Mouse (Mus musculus) 3T3-L1 (cell line): ENCODE data around the gene Bpifa5.
"Not testable (repeated sequence)": the region's sequence is repeated elsewhere in the genome, so short reads cannot be mapped to it uniquely, and the experiment has no call there.

Experiments used
- DNase-seq: peaks from one replicate; pipeline ENCODE4 v3.0.0-alpha.2; 2015; ENCODE audit warnings: low read depth, low spot score

Bpifa5 gene

DNA sequence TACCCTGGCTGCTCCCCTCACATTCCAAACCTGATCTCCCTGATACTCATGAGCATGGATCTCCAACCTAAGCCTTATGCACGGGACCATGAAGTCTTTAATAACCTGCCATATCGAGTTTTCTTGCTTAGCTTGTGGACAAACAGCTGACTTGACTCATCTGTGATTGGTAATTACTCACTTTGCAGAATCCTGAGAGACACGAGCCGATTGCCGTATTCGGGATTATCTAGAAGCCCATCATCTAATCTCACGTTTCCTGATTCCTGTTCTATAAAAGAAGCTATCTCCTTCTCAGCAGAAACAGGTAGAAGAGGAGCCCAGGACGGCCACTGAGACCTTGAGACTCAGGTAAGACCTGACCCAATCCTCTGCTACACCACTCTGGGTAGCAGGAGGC is at the start of gene Bpifa5:
Bpifa5 (plus strand) TSS at position 301 of the 400 bp plus-strand sequence.
- no peak for DNase-seq

DNA sequence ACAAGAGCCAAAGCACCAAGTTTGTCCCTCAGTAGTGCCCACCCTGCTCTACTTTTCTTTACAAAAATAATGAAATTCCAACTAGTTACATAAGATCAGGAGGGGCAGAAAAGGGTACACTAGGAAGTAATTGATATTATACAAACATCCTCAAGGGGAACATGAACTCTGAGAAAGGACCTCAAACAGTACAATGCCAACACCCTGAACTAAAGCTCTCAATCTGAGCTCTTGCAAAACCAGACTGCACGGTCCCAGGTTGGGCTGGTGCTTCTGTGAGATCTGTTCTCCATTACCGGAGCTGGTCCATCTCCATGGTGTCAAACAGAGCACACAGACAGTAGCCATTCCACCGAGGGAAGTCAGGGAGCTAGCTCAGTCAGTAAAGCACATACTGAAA is 45.0 kb upstream of the Bpifa5 start:
- DNase-seq, result no peak

DNA sequence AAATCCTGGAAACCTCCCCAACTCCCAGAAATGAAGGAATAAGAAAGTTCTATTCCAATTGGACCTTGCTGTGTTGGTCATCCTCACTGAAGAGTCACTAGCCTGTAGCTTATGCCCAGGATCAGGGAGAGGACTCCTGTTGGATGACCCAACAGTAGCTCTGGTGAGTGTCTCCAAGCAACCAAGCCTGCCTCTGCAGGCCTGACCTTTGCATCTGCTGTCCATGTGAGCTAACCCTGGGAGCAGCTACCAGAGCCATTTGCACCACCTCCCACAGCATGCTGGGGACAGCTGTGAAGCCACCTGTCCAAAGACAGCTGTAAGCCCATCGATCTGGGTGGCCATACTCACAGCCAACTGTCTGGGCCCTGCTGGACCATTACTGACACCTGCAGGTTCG is 32.3 kb upstream of the Bpifa5 start, which contains the start of gene Bpifa3:
Bpifa3 (plus strand) TSS at position 217 of the 400 bp plus-strand sequence.
- DNase-seq, result no peak

DNA sequence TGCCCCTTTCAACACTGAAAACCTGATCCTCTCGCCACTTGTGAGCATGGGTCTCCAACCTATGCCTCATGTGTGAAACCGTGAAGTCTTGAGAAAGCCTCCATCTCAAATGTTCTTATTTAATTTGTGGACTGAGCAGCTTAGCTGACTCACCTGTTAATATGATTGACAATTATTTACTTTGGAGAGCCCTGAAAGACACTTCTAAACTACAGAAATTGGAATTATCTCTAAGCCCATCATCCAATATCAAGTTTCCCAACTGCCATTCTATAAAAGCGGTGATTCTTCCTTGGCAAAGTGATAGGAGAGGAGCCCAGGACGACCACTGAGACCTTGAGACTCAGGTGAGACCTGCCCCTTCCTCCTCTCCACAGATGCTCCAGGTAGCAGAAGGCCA is 19.8 kb upstream of the Bpifa5 start, which contains the start of gene Bpifa1:
Bpifa1 (plus strand) TSS at position 301 of the 400 bp plus-strand sequence.
- no peak for DNase-seq

DNA sequence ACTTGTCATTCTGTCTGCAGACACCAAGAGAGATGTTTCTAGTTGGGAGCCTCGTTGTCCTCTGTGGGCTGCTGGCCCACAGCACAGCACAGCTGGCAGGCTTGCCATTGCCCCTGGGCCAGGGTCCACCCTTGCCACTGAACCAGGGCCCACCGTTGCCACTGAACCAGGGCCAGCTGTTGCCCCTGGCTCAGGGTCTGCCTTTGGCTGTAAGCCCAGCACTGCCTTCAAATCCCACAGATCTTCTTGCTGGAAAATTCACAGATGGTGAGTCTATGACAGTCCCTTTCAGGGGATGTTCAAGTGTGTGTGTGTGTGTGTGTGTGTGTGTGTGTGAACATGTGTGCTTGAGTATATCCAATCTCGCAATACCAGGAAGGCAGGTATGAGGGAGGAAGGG is 18.7 kb upstream of the Bpifa5 start:
- no peak for DNase-seq

DNA sequence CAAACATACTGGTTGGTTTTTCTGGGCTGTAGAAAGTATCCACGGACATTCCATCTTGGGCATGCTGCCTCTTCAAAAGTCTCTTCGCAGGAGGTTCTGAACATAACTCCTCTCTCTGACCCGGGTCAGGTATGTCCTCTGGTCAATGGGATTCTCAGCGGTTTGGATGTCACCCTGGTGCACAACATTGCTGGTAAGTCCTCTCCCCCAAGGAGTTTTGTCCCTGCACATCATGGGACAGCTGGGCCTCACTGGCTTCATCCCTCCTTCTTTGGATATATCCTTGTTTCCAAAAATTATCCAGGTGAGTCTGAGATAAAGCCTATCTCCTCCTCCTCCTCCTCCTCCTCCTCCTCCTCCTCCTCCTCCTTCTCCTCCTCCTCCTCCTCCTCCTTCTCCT is 14.9 kb upstream of the Bpifa5 start:
- no peak for DNase-seq

DNA sequence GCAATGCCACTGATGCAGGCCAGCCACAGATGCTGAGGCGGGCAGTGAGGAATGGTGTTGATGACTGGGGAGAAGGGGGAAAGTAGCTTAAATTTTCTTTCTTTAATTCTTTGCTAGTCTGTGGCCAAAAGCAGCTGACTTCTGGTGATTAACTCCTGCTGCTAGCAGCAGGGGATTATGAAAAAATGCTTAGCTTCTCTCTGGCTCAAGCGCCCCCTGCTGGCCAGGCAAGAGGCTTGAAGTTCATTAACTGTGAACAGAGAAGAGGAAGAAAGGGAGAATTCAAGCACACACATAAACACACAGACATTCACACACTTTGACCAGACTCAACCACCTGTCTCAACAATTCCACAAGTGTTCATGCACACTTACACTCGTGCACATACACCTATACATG is 4.0 kb upstream of the Bpifa5 start:
- peak; percentile 59 for DNase-seq

DNA sequence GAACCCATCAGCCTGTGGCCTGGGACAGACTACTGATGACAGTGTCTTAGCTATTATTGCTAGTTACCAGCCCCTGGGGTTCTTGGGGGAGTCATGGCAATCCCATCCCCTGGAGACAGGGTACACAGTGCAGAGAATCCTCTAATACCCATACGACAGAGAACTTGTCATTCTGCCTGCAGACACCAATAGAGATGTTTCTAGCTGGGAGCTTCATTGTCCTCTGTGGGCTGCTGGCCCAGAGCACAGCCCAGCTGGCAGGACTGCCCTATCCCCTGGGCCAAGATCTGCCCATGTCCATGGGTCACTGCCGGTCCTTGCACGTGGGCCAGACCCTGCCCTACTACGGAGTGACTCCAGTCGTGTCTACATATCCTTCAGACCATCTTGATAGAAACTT is 899 bp downstream of the Bpifa5 start:
- no peak for DNase-seq

DNA sequence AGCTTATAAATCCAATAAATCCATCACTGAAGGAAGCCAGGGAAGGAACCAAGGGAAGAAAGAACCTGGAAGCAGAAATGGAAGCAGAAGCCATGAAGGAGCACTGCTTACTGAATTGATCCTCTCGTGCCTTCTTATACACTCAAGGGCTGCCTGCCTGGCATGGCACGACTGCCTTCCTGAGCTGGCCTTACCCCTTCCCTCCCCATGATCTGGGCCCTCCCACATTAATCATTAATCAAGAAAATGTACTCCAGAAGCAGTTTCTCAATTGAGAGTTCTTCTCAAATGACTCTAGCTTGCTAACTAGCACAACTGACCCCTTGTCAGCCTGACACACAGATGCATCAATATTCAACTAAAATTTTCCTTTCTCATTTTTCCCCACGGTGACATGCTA is 6.8 kb downstream of the Bpifa5 start:
- DNase-seq, result no peak

DNA sequence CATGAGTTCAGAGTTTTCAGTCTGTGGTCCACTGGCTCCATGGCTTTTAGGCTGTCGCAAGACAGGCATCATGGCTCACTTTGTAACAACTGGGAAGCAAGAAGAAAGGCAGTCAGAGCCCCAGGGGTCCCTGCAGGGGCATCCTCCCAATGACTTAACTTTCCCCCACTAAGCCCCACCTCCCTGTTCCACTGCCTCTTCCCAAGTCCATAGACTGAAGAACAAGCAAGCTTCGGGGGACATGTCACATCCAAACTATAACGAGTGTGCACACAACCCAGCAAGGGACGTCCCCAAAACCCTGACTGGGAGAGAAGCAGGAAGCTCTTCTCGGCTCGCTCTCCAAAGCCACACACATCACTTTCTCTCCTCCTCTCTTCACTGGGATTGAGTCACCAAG is 9.2 kb downstream of the Bpifa5 start:
- no peak for DNase-seq

DNA sequence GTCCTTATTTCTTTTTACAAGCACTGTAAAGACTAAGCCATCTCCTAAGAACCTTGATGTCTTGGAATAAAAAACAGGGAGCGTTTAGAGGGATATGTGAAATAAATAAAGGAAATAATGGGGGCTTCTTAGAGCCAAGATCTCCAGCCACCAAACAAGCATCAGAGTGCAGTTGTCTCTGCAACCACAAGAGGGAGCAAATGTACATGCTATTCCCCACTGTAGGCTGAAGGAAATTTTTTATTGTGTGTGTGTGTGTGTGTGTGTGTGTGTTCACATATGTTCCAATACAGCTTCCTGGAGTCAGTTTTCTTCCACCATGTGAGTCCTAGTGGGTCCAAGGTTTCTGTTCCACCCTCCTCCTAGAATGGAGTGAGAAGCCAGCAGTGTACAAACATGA is 10.9 kb downstream of the Bpifa5 start:
- DNase-seq, result peak; percentile 66

DNA sequence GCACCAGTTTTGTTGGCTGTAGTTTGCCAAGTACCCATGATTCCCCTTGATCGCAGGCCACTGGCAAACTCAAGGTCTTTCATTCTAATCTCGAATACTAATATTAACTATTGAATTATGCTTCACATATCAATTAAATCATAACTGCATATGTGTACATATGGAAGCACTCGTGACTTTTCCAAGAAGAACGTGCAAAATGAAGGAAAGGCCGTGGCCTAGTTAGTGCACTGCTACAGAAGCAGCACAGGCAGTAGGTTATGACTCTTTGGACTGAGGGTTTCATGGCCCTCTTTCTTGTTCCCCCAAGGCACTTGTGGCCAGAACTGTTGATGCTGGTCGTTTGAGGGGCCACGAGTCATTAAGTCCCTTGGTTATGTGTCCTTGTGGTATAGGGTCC is 19.5 kb downstream of the Bpifa5 start:
- DNase-seq, result not testable (repeated sequence)

DNA sequence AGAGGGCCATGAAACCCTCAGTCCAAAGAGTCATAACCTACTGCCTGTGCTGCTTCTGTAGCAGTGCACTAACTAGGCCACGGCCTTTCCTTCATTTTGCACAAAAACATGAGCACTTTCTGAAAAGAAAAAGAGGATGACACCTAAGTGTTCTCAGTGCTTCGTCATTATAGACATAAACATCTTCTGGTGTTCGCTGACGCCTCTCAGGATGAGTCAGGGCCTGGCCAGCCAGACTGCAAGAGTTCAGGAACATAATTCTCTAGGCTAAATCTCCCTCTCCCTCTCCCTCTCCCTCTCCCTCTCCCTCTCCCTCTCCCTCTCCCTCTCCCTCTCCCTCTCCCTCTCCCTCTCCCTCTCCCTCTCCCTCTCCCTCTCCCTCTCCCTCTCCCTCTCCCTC is 20.7 kb downstream of the Bpifa5 start:
- DNase-seq, result peak; percentile 16

DNA sequence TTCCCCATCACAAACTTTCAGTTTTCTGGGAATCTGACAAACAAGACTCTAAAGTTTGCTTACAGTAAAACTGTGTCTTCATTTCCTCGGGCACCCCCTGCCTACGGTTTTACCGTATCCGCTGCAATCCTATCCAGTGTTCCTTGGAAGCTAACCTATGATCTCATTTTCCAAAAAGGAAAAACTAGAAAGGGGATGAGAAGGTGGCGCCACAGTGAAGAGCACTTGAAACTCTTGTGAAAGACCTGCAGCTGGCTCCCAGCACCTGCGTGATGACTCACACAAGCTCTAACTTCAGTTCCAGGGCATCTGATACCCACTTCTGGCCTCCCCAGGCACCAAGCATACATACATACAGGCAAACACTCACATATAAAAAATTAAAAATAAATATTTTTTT is 22.9 kb downstream of the Bpifa5 start:
- DNase-seq, result no peak

DNA sequence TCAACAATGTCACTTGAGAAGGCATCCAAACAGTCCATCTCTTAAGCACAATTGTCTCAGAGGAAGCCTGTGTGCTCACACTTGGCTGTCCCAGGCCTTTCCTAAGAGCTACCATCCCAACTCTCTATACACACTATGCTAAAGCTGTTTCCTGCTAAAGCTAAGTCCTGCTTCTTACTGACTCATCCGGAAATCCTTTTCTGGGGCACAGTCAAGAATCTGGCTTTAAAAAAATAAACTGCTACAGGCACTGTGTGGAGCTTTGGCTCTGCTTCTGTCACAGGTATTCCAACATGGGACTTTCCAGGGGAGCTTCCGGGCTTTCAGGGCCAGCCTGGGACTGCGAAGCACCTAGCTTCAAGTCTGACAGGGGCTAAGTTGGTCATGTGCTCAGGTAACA is 23.3 kb downstream of the Bpifa5 start:
- DNase-seq, result peak; percentile 22

DNA sequence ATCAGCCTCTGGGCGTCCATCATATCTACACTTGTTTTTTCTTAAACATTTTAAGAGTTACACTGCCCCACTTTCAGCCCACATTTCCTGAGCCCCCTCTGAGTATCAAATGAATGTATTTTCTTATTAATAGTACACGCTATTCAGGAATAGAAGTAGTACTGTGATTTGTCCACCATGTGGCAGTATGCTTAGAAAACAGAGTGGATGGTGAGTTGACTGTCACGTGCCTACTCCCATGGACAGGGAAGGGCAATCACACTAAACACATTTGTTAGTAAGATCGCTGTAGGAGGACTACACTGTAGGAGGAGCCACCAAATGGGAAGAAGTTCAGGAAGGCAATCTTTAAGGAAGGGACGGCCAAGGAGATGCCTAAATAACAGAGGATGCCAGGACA is 25.1 kb downstream of the Bpifa5 start:
- peak; percentile 60 for DNase-seq

DNA sequence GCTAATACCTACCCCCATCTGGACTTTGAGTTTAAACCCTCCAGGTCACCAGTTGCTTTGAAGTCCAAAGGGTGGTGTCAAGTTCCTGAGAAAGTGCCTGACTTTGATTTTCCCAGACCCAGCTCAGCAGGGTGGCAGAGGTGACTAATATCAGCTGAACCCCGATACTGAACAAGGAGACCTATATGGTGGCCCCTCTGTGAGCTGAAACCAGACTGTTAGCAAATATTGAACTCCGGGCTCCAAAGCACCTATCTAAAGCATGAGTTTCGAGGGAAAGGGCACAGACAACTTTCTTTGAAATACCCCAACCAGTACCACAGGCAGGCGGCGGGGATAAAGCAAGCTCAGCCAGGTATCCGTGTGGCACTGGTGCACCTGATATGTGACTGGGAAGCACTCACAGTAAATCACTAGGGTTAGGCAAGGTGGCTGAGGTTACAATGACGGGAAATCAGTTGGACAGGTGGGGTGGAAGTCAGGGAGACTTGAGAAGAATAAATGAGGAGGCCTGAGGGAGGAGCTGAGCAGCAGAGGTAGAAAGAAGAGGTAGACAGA is 27.5 kb downstream of the Bpifa5 start:
- DNase-seq, result no peak

DNA sequence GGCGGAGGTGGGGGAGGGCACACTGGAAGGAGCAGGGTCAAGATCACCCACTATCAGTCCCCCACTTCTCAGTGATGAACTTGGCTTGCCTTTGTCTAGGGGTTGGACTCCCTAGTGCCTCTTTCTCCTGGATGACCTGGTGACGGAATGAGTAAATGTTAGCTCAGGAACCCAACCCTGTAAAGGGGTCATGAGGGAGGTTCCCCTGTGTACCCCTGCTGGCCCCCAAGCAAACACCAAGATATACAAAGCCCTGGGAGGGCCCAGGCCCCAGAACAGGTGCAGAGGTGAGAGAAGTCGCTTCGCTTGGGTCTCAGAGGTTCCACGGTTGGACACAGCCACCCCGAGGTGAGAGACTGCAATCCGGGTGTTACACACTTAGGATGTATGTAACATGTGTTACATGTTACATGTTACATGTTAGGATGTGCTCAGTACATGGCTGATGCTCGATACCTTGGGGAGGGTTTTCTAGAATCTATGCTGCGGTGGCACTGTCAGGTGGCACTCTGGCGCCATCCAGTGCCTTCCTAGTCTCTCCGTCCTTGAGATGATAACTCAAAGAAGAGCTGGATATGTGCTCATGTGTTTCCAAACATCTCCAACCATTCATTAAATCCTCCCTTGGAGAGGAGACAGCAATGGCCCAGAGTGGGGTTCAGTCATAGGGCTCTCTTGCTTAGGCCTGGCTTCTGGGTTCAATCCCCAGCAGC is 28.3 kb downstream of the Bpifa5 start, which contains the start of gene Bpifb1:
Bpifb1 (plus strand) TSS at position 273 of the 713 bp plus-strand sequence.
- DNase-seq, result no peak

DNA sequence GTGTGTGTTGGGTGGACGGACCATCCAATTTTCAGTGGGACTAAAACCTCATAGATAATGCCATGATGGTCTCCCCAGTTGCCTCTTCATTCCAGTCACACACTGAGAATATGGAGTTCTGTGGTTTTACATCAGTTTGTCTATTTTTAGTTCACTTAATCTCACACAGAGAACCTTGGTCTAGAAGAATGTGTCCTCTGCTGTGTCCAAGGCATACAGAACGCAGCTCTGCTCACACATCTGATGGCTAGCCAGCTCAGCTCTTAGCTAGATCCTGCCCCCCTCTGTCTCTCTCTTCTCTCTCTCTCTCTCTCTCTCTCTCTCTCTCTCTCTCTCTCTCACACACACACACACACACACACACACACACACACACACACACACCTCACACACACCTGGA is 29.7 kb downstream of the Bpifa5 start:
- no peak for DNase-seq

DNA sequence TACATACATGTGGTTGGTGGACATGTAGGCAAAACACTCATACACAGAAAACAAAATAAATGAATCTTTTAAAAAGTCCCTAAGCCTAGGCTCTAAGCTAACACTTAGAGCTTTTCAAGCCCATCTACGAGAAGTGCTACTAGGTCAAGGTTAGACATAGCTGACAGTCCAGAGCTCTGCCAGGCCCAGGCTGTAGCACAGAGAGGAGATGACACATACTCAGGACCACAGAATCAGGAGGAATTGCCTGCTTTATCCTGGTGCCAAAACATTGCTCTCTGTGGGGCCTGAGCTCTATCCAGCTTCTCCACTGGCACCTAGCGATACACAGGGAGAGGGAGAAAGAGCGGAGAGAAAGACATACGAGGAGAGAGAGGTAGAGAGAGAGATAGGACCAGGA is 30.7 kb downstream of the Bpifa5 start:
- no peak for DNase-seq

DNA sequence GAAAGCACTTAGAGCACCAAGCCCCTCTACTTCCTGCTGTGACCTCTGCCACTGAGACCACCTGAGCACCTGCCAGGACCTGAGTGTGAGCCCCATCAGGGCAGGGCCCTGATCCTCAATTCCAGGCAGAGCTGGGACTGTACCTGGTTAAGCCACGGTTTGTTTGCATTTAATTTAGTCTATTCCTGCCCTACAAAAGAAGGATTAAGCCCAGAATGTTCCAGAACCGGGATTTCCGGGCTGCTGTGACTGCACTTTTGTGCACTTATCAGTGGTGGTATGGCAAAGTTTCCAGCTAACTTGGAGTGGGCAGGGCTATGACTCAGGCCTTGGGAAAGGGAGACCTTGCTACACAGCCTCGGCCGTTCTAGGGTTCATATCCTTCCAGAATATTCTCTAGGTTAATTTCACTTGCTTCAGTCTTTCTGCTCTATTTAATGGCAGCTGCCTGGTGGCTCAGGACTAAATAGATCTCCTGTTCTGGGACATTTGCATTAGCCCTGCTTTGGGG is 31.6 kb downstream of the Bpifa5 start:
- DNase-seq, result peak; percentile 10

DNA sequence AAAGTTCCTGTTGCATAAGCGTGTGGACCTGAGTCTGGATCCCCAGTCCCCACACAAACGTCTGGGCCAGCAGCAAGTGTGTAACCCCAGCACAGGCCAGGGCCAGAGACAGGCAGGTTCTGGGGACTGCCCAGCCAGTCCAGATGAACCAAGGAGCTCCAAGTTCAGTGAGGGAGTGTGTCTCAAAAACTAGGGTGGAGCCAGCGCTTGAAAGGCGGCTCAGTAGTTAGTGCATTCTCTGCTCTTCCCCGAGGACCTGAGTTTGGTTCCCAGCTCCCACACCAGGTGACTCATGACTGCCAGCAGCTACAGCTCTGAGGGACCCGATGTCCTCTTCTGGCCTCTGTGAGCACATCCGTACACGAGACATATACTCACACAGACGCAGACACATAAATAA is 34.6 kb downstream of the Bpifa5 start:
- DNase-seq, result no peak

DNA sequence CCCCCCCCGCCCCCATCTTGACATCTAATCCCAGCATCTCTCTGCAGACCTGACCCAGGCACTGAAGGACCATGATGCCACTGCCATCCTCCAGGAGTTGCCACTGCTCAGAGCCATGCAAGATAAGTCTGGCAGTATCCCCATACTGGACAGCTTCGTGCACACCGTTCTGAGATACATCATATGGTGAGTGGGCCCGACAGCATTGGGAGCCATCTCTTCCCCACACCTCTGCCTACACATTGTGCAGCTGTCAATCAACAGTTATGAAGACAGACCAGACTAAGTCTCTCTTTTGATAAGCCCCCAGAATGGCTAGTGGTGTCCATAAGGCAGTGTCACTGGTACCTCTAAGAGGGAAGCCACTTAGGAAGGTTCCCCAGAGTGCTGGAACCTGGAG is 42.2 kb downstream of the Bpifa5 start:
- no peak for DNase-seq
